Mouse (Mus musculus): ENCODE measurements at regions not wholly inside any gene's neighbourhood (a gene's known extent, or its start where the extent isn't known, plus 50 kb on each side); places are given as distances from the start of the nearest gene placed in this dataset.

DNA sequence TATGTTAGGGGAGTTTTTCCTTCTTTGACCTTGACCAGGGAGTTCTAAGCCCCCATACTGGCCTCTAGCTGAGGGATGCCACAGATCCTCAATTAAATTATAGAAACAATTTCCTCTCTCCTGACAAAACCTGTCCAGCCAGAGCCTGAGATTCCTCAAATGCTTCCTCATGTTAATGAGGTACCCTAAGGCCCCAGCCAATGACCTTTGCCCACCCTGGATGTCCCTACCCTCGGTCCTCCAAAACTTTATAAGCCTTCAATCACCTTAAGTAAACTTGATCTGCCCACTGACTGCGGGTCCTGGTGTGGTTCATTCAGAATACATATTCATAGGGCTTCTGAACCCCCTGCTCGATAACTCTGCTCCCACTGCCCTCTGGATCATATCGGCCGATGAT, 227.7 kb upstream of the Vstm2b start:
- DNase-seq (ENCODE audit: low spot score): no peak

DNA sequence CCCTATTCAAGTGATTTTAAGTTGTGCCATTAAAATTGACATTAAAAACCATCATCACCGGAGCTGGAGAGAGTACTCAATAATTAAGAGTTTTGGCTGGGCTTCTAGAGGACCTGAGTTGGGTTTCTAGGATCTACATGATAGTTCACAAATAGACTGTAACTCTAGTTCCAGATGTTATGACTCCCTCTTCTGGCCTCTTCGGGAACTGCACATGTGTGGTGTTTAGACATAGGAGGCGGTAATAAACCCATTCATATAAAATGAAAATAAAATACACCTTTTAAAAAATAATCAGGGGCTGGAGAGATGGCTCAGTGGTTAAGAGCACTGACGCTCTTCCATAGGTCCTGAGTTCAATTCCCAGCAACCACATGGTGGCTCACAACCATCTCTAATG, 227.1 kb upstream of the Vstm2b start:
- DNase-seq (ENCODE audit: low spot score): peak; percentile 0

DNA sequence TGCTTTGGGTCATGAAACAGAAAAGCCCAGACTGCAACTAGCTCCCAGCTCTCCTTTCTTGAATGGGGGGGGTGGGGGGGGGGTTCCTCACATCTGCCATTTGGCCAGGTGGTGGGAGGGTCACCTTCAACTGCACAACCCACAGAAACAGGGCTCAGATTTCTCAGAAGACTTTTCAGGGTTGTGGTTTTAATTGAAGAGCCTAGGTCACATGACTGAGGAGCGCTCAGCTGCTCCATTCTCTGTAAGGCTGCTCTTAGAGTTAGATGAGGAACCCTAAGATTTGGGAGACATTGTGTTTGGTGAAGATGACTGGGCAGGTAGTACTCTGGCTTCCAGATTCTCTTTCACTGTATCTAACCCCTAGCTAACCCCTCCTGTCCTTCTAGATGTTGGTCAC, 225.8 kb upstream of the Vstm2b start:
- no peak for DNase-seq (ENCODE audit: low spot score)

DNA sequence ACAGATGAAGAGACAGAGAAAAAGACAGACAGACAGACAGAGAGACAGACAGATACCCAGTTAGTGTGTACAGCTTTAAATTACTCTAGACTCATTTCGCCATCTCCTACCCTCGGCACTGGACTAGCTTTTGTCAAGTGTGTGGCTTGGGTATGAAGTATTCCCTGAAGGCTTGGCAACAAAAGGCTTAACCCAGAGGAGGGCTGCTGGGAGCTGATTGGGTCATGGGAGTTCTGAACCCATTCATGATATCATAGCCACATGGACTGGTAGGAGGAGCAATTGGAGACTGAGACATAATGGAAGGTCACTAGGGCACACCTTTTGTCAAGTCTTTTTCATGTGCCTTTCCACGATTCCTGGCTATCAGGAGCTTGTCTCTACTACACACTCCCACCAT, 223.7 kb upstream of the Vstm2b start:
- DNase-seq (ENCODE audit: low spot score): no peak

GRCm38 (mm10) chr7:40677601-40678000, 220.5 kb upstream of the Vstm2b start:
- no peak for DNase-seq (ENCODE audit: low spot score)

- DNase-seq (ENCODE audit: low spot score): no peak
Measured at GRCm38 (mm10) chr7:40680567-40680966, 217.6 kb upstream of the Vstm2b start.

GRCm38 (mm10) chr7:40680993-40681392, 217.1 kb upstream of the Vstm2b start:
- DNase-seq (ENCODE audit: low spot score): no peak

DNA sequence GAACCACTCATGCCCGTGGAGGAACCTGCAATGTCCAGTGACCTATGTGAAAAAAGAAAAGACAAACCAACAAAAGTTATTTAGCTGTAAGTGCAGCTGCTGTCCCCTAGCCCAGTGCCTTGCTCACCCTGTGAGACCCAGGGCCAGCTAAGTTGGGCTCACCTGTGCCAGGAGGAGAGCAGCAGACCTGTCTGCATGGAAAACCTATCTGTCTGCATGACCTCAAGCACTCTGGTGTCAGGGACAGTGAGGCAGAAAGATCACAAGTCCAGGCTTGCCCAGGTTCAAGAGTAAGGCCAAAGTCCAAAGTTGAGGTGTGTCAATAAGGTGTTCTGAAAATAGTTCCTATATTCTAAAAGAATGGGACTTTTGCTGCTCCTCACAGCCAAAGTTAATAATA, 215.0 kb upstream of the Vstm2b start:
- no peak for DNase-seq (ENCODE audit: low spot score)

DNA sequence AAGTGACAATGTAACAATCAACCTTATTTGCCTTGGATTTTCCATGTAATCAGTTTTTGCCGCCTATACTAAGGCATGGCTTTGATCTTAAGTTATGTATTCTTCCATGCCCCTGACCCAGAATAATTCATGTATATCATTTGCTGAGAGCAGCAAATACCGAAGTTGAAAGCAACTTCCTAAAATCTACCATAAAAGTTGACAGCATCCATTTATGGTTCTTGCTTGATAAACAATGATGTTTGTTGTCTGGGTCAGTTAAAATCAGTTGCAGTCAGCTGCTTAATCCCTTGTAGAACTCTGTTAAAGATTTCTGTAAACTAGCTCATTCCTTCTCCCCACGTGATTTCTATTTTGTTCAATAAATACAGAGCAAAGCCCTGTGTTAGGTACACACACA, 214.5 kb upstream of the Vstm2b start:
- DNase-seq (ENCODE audit: low spot score): no peak

GRCm38 (mm10) chr7:40687005-40687404, 211.1 kb upstream of the Vstm2b start:
- DNase-seq (ENCODE audit: low spot score): no peak

- DNase-seq (ENCODE audit: low spot score): no peak
Measured at GRCm38 (mm10) chr7:40688546-40688945, 209.6 kb upstream of the Vstm2b start.

- DNase-seq (ENCODE audit: low spot score): no peak
Measured at GRCm38 (mm10) chr7:40693755-40694154, 204.4 kb upstream of the Vstm2b start.

GRCm38 (mm10) chr7:40697551-40697950, 200.6 kb upstream of the Vstm2b start:
- DNase-seq (ENCODE audit: low spot score): no peak

- no peak for DNase-seq (ENCODE audit: low spot score)
Measured at GRCm38 (mm10) chr7:40698309-40698708, 199.8 kb upstream of the Vstm2b start.

DNA sequence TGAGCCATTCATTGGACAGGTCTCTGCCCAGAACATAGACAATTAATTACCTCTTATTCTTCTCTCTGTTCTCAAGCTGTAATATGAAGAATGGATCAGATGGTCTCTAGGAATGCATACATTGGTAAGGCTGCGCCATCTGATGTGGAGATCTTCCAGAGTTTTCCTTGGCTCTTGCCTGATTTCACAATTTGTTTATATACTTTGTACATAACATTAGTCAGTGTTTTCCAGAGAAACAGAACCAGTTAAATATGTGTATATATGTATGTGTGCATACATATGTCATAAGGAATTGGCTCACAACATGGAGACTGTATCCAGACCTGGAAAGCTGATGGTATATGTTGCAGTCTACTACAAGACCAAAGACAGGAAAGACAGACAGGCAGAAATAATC, 198.5 kb upstream of the Vstm2b start:
- DNase-seq (ENCODE audit: low spot score): no peak

DNA sequence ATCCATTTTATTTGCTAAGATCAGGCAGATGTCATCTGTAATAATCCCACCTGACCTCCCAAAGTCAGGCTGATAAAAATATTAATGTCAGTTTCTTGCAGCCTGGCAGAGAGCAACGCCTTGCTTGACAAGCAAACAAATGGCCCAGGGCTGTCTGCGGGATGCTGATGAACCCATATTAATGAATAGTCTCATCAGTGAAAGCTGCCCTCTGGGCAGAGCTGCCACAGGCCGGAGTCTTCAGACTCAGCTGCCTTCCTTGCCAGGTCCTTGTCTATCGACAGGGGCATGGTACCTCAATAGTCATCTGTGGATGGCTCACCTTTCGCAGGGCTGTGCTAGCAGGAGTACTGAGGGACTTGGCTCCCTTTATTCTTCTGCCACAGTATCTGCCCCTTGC, 197.5 kb upstream of the Vstm2b start:
- no peak for DNase-seq (ENCODE audit: low spot score)

DNA sequence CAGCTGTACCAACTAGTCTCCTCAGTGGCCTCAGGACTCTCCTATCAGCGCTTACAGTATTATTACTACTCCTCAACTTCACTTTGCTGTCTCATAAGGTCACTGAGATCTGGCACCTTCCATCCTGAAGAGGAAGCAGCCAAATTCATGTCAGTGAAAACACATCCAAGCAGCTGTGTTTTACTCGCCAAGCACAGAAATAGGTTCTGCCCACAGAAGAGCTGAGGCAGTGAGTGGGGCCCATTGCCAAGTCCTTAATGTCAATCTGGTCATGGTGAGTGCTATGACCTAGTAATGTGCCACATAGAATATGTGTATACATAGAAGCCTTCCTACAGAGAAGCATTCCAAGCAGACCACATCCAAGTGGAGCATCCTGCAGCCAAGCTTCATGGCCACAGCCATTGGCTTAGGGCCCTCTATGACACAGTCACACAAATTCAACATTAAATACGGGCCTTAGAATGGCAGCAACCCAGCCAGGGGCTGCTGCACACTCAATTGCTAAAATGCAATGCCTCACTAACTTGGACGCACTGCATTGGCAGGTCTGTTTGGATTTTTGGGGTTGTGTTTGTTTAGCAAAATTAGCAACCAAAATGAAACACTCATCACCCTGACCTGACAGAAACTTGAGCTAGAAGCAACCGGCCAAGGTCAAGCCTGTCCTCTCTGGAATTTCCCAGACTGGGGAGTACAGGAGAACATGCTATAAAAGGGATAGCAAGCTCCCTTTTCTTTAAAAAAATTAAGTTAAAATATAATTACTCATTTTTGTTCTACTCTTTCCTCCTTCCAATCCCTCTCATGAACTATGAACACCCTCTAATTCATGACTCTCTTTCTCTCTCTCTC, 195.7 kb upstream of the Vstm2b start:
- no peak for DNase-seq (ENCODE audit: low spot score)

- no peak for DNase-seq (ENCODE audit: low spot score)
Measured at GRCm38 (mm10) chr7:40708231-40708630, 189.9 kb upstream of the Vstm2b start.

DNA sequence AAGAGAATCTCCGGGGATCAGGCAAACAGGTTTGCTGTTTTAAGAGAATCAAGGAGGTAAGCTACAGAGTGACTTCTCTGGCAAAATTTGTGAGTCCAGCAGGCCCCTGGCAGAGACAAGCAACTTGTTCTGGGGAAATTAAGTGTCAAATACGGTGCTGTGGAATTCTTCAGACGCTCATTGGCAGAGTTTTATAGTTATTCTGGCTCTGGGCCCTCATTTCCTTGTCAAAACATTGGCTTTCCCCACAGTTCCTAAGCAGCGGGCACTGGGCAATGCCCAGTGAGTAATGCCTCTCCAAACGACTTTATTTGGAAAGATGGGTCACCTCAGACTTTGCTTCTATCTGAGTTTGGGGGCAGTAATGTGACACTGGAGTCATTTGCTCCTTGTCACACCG, 180.1 kb upstream of the Vstm2b start:
- DNase-seq (ENCODE audit: low spot score): no peak

GRCm38 (mm10) chr7:40736971-40737468, 161.1 kb upstream of the Vstm2b start:
- no peak for DNase-seq (ENCODE audit: low spot score)

DNA sequence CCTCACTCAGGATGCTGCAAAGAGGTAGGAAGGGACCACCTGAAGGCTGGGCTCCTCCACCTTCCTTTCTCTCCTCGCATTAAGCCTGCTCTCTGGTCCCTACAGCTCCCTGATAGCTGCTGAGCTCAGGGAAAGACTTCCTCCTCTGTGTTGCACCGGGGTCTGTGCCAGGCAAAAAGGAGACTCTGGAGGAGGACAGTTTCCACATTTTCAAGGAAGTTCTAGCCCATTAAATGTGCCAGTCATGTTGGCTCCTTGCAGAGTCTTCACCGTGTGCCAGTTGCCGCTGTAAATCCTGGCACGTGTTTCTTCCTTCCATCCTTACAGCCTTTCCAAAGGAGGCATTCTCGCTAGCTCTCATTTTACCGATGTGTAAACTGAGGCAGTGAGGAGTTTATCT, 160.6 kb upstream of the Vstm2b start:
- no peak for DNase-seq (ENCODE audit: low spot score)

DNA sequence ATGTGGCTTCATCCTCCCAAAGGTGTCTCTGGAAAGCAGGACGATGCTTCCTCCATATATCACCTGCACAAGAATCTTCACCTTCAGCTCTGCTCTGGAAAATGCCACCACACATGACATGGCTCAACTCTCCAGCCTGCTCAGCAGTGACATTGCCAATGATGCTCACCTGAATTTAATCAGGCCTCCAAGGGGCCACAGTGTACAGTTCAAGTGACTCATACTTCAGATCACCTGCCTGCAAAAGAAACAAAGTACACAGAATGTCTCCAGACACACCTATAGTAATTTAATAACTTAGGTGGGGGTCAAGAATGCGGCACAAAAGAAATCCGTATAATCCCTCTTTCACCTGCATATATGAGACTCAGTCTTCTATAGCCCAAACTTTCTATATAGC, 160.0 kb upstream of the Vstm2b start:
- DNase-seq (ENCODE audit: low spot score): no peak

GRCm38 (mm10) chr7:40742553-40743151, 155.5 kb upstream of the Vstm2b start:
- DNase-seq (ENCODE audit: low spot score): no peak

GRCm38 (mm10) chr7:40751779-40752178, 146.3 kb upstream of the Vstm2b start:
- no peak for DNase-seq (ENCODE audit: low spot score)
